Mouse (Mus musculus) monocyte, adult 5-6 weeks (primary cell): ENCODE results near the gene Ephb4. TPM values are rescaled to one million over a fixed set of nuclear protein-coding genes. Genes with fewer than 3 reads are reported as not detected.

ENCODE experiments used
- ATAC-seq: fragments of 153-309, 156-312 bp; replicated peaks from 2 replicates; pipeline ENCODE4 v1.8.0; 2017; ENCODE audit warnings: mild to moderate bottlenecking; ENCODE audit not compliant: low TSS enrichment, insufficient number of reproducible peaks, severe bottlenecking, poor library complexity, low FRiP score
- total RNA-seq: library from RNA; stranded (forward); fragments of 200-1000, 200-491, 200-594 nt; gene quantifications from 3 replicates; pipeline ENCODE4 v1.2.3, GENCODE M21; 2017

Gene Ephb4
- total RNA-seq, 1 experiment from 2014 or later = not detected

- no peak for ATAC-seq
Measured at GRCm38 (mm10) chr5:137404081-137404480, 54.2 kb downstream of the Ephb4 start.

GRCm38 (mm10) chr5:137409451-137409850, 59.5 kb downstream of the Ephb4 start:
- no peak for ATAC-seq

GRCm38 (mm10) chr5:137410066-137410465, 60.2 kb downstream of the Ephb4 start:
- ATAC-seq = no peak

- ATAC-seq = no peak
Measured at GRCm38 (mm10) chr5:137410549-137410948, 60.6 kb downstream of the Ephb4 start.

- no peak for ATAC-seq
Measured at GRCm38 (mm10) chr5:137411235-137411634, 61.3 kb downstream of the Ephb4 start.

- ATAC-seq = no peak
Measured at GRCm38 (mm10) chr5:137414253-137414652, 64.3 kb downstream of the Ephb4 start.

DNA sequence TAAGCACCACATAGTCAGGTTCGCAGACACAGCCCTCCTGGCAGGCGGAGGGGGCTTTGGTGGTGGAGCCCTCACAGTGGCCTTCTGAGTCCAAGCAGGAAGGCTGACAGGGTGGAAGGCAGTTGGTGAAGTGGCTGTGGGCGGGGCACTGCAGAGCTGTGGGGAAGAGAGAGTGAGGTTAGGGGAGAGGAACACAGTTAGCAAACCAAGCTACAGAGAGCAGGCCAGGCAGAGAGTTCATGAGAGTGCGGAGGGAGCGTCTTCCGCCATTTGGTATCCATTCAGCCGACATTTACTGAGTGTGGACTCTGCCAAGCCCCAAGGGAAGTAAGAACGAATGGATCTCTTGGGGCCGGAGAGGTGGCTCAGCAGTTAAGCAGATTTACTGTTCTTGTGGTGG, 69.2 kb downstream of the Ephb4 start:
- ATAC-seq = no peak

- ATAC-seq = no peak
Measured at GRCm38 (mm10) chr5:137419841-137420240, 69.9 kb downstream of the Ephb4 start.

DNA sequence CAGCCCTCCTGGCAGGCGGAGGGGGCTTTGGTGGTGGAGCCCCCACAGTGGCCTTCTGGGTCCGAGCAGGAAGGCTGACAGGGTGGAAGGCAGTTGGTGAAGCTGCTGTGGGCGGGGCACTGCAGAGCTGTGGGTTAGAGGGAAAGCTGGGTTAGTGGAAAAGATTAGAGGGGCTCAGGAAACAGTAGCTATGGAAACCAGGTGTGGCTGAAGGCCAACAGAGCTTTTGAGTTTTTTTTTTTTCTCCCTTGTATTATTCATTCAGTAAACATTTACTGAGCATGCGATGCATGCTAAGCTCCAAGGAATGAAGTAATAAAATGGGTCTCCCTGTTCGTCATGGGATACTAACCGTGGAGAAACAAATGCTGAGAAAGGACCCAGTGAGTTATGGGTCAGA, 75.7 kb downstream of the Ephb4 start:
- no peak for ATAC-seq

Other genes with a start within 250 kb of the Ephb4 start
- gene Trim56, start 233.9 kb upstream of the Ephb4 start, total RNA-seq = 36.1 to 76.1 TPM (median 37.9 TPM) in 3 replicates
- not detected in 3 replicates for gene Muc3, start 200.8 kb upstream of the Ephb4 start, total RNA-seq
- not detected in 3 replicates for gene Muc3a, start 137.7 kb upstream of the Ephb4 start, total RNA-seq
- 0.57 to 1.2 TPM in 2 of 3 replicates, not detected in the other for gene Ache, start 62.6 kb upstream of the Ephb4 start, total RNA-seq
- gene Ufsp1, start 55.5 kb upstream of the Ephb4 start, total RNA-seq = 0.64 to 3.0 TPM (median 1.2 TPM) in 3 replicates
- gene Srrt, start 42.4 kb upstream of the Ephb4 start, total RNA-seq = 250 to 289 TPM (median 261 TPM) in 3 replicates
- 2.7 to 4.0 TPM (median 3.2 TPM) in 3 replicates for gene Trip6, start 35.7 kb upstream of the Ephb4 start, total RNA-seq
- 24.2 to 30.4 TPM (median 25.2 TPM) in 3 replicates for gene Slc12a9, start 16.5 kb upstream of the Ephb4 start, total RNA-seq
- gene Zan, start 127.0 kb downstream of the Ephb4 start, total RNA-seq = not detected in 3 replicates
- 9.7 to 27.5 TPM (median 20.4 TPM) in 3 replicates for gene Pop7, start 152.4 kb downstream of the Ephb4 start, total RNA-seq
- gene Gigyf1, start 168.4 kb downstream of the Ephb4 start, total RNA-seq = 11.9 to 24.2 TPM (median 12.0 TPM) in 3 replicates
- gene Epo, start 183.1 kb downstream of the Ephb4 start, total RNA-seq = not detected in 3 replicates
- 361 to 408 TPM (median 386 TPM) in 3 replicates for gene Gnb2, start 183.4 kb downstream of the Ephb4 start, total RNA-seq
- gene Actl6b, start 203.4 kb downstream of the Ephb4 start, total RNA-seq = not detected in 3 replicates
- 0.29 to 0.53 TPM (median 0.38 TPM) in 3 replicates for gene Tfr2, start 219.7 kb downstream of the Ephb4 start, total RNA-seq